Mouse (Mus musculus) lung, embryonic 14.5 days (tissue): ENCODE measurements around the gene Ciita. TPM values are rescaled to one million over a fixed set of nuclear protein-coding genes. Genes with fewer than 3 reads are reported as not detected.

Experiments
- ATAC-seq: fragments of 200-750 bp; cut with Nextera tagmentation; 2 replicates; pipeline ENCODE4 v1.8.0; 2017; ENCODE audit warnings: mild to moderate bottlenecking, moderate TSS enrichment, moderate library complexity; ENCODE audit not compliant: insufficient read depth
- DNase-seq: peaks from one replicate; pipeline ENCODE4 v3.0.0-alpha.2; 2015
- H3K27ac ChIP-seq: fragments of 300-500 bp; sonication (generic); 2 replicates; pipeline ENCODE4 v1.5.1; 2014; ENCODE audit warnings: low read depth, mild to moderate bottlenecking, moderate library complexity
- H3K27me3 ChIP-seq: fragments of 300-500 bp; sonication (generic); 2 replicates; pipeline ENCODE4 v1.6.1; 2014; ENCODE audit warnings: low read length, control low read depth; ENCODE audit not compliant: insufficient read depth
- H3K36me3 ChIP-seq: fragments of 300-500 bp; sonication (generic); 2 replicates; pipeline ENCODE4 v1.6.1; 2014; ENCODE audit warnings: control low read depth; ENCODE audit not compliant: insufficient read depth
- H3K4me1 ChIP-seq: fragments of 300-500 bp; sonication (generic); 2 replicates; pipeline ENCODE4 v1.6.1; 2014; ENCODE audit warnings: antibody characterized with exemption, control low read depth; ENCODE audit not compliant: insufficient read depth
- H3K4me2 ChIP-seq: fragments of 300-500 bp; sonication (generic); 2 replicates; pipeline ENCODE4 v1.6.1; 2014; ENCODE audit warnings: mild to moderate bottlenecking
- H3K4me3 ChIP-seq: fragments of 300-500 bp; sonication (generic); 2 replicates; pipeline ENCODE4 v1.5.1; 2014; ENCODE audit warnings: low read depth, low read length
- H3K9ac ChIP-seq: fragments of 300-500 bp; sonication (generic); 2 replicates; pipeline ENCODE4 v1.6.1; 2014
- H3K9me3 ChIP-seq: fragments of 300-500 bp; sonication (generic); 2 replicates; pipeline ENCODE4 v1.6.1; 2016; ENCODE audit warnings: low read depth, low read length, control low read depth
- CTCF ChIP-seq: IDR thresholded peaks from 2 replicates; pipeline ENCODE4 v1.5.1; 2016; ENCODE audit warnings: antibody characterized with exemption, low read depth
- WGBS: fragments of 180-500 bp; shearing (Covaris S2); extraction: QIAGEN DNeasy Blood & Tissue Kit; methylation state at CpG from one replicate; pipeline ENCODE4 v1.1.7; 2014; 5-methylcytosine and 5-hydroxymethylcytosine counted together
- polyA plus RNA-seq: library from polyadenylated mRNA; unstranded; fragments of >200 nt; fragmentation: Nextera tagmentation; extraction: Ambion mirVana; gene quantifications from 2 replicates; pipeline ENCODE4 v1.2.1, GENCODE M21; 2014

Gene Ciita
- polyA plus RNA-seq, 1 experiment from 2014 or later = 0.25 TPM

DNA sequence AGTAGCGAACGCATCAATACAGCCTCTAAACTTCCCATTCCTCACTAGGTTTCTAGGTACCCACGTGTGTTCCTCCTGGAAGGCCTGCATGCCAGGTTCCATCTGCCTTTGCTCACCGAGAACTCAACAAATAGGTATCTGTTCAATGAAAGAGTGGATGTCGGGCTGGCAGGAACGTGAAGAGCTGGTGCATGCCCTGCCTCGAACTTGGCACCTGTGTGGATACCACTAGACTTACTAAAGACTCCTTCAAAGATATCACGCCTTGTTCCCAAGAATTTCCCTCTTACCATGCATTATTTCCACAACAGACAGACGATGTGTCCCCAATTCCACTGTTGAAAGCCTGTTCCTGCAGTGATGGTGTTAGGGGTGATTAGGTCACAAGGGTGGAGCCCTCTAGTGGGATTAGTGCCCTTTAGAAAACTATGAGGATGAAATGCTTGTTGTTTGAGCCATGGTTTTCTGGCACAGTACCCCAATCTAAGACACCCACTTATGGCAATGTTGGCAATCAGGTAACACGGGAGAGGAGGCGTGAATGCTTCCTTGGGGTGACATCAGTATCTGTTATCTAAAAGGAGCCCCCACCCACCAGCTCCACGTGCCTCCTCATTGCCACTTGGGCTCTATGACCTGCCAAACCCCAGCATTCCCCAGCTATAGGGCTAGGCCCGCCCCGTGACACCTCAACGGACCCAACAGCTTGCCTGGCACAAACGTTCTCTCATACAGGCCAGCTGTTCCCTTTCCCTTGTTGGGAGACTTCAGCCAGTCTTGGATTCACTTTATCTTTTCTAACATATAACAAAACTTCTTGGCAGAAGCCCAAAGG lies 61.1 kb downstream of the Ciita start:
- Histone ChIP-seq H3K9ac (peak overlapping the region; percentile 86), H3K4me2 (peak overlapping the region; percentile 94), H3K27ac (peak overlapping the region; percentile 21; the same call in 1 of the 2 replicates), H3K9me3 (no peaks in the 10 kb centered on the region), H3K36me3 (peaks cover 5% of the 10 kb centered on the region; the same call in 1 of the 2 replicates), H3K4me1 (peaks cover 5% of the 10 kb centered on the region; the same call in 1 of the 2 replicates), H3K27me3 (no peaks in the 10 kb centered on the region), H3K4me3 (peak overlapping the region; percentile 83)
- TF ChIP-seq CTCF = no peak
- ATAC-seq (no peak), DNase-seq (peak; percentile 65)
- 52% methylated on average over 16 of the region's 16 CpGs for WGBS

- peak overlapping the region; percentile 86 for H3K9ac ChIP-seq
- H3K9me3 ChIP-seq = no peaks in the 10 kb centered on the region
- peak; percentile 79 for DNase-seq
- H3K4me3 ChIP-seq = peak overlapping the region; percentile 83
- TF ChIP-seq CTCF = no peak
- WGBS = 5% methylated on average over 7 of the region's 7 CpGs
- H3K27ac ChIP-seq = peak overlapping the region; percentile 88; the same call in 1 of the 2 replicates
- peaks cover 3% of the 10 kb centered on the region; the same call in 1 of the 2 replicates for H3K36me3 ChIP-seq
- no peaks in the 10 kb centered on the region for H3K27me3 ChIP-seq
- H3K4me2 ChIP-seq = peak overlapping the region; percentile 94
- no peak for ATAC-seq
- peaks cover 10% of the 10 kb centered on the region for H3K4me1 ChIP-seq
These were observed 61.7 kb downstream of the Ciita start for GRCm38 (mm10) chr16:10541598-10541930.

GRCm38 (mm10) chr16:10542266-10542665 lies 62.4 kb downstream of the Ciita start:
- peak; percentile 47 for DNase-seq
- peak overlapping the region; percentile 94 for H3K4me2 ChIP-seq
- peak overlapping the region; percentile 83 for H3K4me3 ChIP-seq
- no peak for TF ChIP-seq CTCF
- H3K27me3 ChIP-seq = no peaks in the 10 kb centered on the region
- peak overlapping the region; percentile 88 for H3K27ac ChIP-seq
- peak; percentile 11 for ATAC-seq
- peaks cover 10% of the 10 kb centered on the region for H3K4me1 ChIP-seq
- 2% methylated on average over 22 of the region's 22 CpGs for WGBS
- peak overlapping the region; percentile 86 for H3K9ac ChIP-seq
- H3K9me3 ChIP-seq = no peaks in the 10 kb centered on the region
- H3K36me3 ChIP-seq = peaks cover 3% of the 10 kb centered on the region; the same call in 1 of the 2 replicates

DNA sequence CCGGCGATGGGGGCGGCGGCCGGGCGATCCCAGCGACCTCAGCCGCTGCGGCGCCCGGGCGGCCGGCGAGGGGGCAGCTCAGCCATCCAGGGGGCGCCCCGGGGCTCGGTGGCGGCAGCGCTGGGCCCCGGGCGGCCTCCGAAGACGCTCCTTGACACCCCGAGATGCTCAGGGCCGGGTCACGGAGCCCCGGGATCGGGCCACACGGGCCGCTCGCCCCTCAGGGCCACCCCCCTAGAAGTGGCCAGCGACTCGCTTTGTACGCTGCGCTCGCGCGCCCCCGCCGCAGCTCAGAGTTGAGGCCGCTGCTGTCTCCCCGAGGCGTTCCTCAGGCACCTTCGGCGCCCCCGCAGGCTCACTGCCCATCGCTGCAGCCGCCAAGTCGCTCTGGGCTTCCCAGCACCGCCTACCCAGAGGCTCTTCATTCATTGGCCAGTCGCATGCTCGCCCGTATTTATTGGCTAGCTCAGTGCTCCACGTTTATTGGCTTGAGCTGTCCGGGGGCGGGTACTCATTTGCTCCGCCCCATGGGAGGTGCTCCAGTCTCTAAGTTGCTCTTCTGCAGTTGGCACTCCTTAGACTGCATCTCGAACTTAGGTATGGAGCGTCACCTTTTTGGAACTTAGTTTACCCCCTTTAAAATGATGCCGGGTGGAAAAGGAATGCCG lies 63.0 kb downstream of the Ciita start, which contains the start of gene Dexi:
Gene Dexi (minus strand): TSS at position 357 of the 668 bp plus-strand sequence.
- peaks cover 10% of the 10 kb centered on the region for H3K4me1 ChIP-seq
- peak within 1 kb of the TSS; percentile 88 for H3K27ac ChIP-seq
- DNase-seq (peak; percentile 99), ATAC-seq (peak; percentile 94)
- no peaks in the 10 kb centered on the region for H3K9me3 ChIP-seq
- H3K27me3 ChIP-seq = no peaks in the 10 kb centered on the region
- peak within 1 kb of the TSS; percentile 86 for H3K9ac ChIP-seq
- peak within 1 kb of the TSS; percentile 94 for H3K4me2 ChIP-seq
- WGBS = under 1% methylated on average over 58 of the region's 61 CpGs
- peak within 1 kb of the TSS; percentile 83 for H3K4me3 ChIP-seq
- peaks cover 3% of the 10 kb centered on the region; the same call in 1 of the 2 replicates for H3K36me3 ChIP-seq
- peak; percentile 14; the same call in 1 of the 2 replicates for TF ChIP-seq CTCF

GRCm38 (mm10) chr16:10544995-10545622 lies 65.2 kb downstream of the Ciita start, which contains the start of gene Clec16a:
TSS of gene Clec16a (plus strand) at chr16:10545339.
- peak; percentile 87 for ATAC-seq

GRCm38 (mm10) chr16:10546865-10547264 lies 67.0 kb downstream of the Ciita start:
- ATAC-seq = no peak
- no peaks in the 10 kb centered on the region for H3K9me3 ChIP-seq
- H3K9ac ChIP-seq = no peak overlapping the region
- H3K4me2 ChIP-seq = no peak overlapping the region
- no peak for DNase-seq
- H3K4me3 ChIP-seq = no peak overlapping the region
- TF ChIP-seq CTCF = no peak
- H3K4me1 ChIP-seq = peaks cover 6% of the 10 kb centered on the region; the same call in 1 of the 2 replicates
- H3K36me3 ChIP-seq = no peaks in the 10 kb centered on the region
- no peaks in the 10 kb centered on the region for H3K27me3 ChIP-seq
- no peak overlapping the region for H3K27ac ChIP-seq
- 42% methylated on average over 3 of the region's 3 CpGs for WGBS

More at GRCm38 (mm10) chr16:10544995-10545622, 65.2 kb downstream of the Ciita start, which contains the start of gene Clec16a:
- no peaks in the 10 kb centered on the region for H3K9me3 ChIP-seq
- H3K4me3 ChIP-seq = peak within 1 kb of the TSS; percentile 89
- peak; percentile 98 for DNase-seq
- peak within 1 kb of the TSS; percentile 86 for H3K4me2 ChIP-seq
- under 1% methylated on average over 58 of the region's 58 CpGs for WGBS
- H3K27ac ChIP-seq = peak within 1 kb of the TSS; percentile 67; the same call in 1 of the 2 replicates
- peak within 1 kb of the TSS; percentile 76 for H3K9ac ChIP-seq
- H3K4me1 ChIP-seq = peaks cover 10% of the 10 kb centered on the region
- H3K36me3 ChIP-seq = no peaks in the 10 kb centered on the region
- TF ChIP-seq CTCF = no peak
- no peaks in the 10 kb centered on the region for H3K27me3 ChIP-seq
